Mouse (Mus musculus): ENCODE data around the gene Vti1a.

The Vti1a gene

DNA sequence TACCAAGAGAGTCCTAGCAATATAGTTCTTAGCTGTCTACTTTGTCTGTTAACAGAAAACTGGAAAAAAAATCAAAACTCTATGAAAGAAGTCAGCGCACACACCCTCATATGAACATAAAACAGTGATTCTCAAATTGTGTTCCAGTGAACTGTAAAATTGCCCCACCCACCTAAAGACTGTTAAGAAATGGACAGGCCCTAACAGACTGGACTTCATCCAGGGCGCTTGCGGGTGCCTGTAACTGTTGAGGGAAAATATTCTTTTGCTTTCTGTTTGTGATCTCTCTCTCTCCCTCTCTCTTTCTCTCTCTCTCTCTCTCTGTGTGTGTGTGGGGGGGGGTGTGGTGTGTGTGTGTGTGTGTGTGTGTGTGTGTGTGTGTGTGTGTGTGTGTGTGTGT, 216.6 kb downstream of the Vti1a start:
- no peak for DNase-seq

DNA sequence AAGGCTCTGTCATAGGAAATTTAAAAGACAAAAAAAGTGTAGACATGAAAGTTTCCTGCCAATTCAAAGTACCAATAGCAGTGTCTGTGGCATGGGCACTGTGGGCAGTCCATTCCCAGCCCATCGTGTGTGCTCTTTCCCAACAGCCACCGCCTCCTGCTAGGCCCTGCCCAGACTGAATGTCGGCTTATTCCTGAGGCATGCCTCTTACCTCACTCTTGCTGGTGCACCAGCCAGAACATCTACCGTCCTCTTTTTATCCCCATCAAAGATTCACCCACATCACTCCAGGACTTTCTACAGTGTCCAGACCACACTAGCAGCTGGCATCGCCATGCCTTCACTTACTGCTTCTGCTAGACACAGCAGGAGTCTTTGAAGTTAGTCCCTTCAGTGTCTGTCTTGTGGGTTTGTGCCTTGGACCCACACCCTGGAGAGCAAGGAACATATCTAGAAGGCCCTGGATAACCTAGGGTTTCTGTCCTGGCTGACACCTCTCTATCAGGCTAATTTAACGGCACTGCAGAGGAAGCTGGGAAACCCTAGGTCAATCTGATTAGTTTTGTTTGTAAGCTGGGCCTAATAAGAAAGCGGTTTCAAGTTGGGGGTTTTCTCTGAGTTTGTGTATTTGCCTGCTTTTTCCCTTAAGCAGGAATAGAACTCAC, 220.3 kb downstream of the Vti1a start:
- no peak for DNase-seq

DNA sequence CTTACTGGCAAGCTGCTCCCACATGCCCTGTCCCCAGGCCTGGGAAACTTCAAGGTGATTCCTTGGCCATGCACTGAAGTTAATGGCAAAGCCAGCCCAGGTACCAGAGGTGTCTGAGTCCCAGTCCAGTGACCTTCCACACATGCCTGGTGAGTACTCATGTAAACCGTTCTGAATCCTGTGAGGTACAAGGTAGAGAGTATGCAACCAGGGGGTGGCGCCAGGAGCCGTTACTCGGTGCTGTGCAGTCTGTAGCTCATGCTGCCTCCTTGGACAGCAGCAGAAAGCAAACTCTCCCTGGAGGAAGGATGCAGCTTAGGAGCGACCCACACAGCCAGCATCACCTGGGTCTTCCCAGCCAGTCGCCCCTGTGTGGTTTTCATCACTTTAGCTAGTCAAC, 221.6 kb downstream of the Vti1a start:
- peak in 1 of 2 experiments; percentile 40 for DNase-seq

DNA sequence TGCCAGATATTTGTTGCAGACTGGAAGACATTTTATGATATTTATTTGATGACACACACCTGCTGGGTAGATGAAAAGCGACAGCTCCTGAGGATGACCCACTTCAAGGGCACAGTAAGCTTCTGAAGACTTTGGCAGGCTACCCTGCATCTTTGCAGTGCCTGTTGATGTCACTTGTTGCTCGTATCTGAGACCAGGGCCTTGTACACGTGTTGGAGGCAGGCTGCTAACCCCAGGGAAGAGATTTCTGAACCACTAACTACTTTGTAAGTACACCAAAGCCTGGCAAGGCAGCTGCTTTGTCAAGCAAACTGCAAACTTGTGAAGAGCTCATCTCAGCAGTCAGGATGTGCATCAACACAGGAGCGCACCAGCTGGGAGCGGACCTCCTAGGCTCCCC, 225.5 kb downstream of the Vti1a start:
- DNase-seq, result no peak

DNA sequence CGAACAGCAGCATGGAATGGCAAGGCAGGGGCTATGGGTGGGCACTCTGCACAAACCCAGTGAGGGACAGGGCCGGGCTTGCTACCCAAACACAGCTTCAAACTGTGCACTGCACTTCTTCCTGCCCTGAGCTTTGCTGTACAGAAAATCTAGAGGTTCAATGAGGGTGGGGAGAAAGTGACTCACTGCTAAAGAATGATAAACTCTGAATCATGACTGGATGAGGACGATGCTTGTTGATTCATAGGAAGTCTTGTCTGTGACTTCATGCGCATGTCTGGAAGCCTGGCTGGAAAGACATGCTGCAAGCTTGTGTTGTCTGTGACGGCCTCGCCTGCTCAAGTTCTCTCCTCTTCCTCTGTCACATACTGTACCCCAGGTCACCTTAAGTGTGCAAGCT, 226.4 kb downstream of the Vti1a start:
- DNase-seq, result no peak

DNA sequence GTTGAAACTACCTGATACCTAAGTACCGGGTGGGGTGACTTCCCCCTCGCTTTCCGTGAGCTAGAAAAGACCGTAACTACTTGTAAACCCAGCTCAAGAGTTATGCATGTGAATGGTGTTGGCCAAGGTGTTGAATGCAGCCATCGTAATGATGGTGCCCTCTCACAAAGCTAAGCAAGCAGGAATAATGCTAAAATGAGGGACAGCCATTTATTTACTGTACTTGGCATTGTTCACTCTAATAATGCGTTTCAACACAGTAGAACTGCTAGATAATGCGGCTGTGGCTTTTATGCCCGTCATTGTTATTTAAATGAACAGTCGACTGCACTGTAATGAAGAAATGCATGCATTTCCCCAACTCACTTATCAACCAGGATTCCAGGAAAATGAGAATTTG, 227.1 kb downstream of the Vti1a start:
- no peak for DNase-seq

DNA sequence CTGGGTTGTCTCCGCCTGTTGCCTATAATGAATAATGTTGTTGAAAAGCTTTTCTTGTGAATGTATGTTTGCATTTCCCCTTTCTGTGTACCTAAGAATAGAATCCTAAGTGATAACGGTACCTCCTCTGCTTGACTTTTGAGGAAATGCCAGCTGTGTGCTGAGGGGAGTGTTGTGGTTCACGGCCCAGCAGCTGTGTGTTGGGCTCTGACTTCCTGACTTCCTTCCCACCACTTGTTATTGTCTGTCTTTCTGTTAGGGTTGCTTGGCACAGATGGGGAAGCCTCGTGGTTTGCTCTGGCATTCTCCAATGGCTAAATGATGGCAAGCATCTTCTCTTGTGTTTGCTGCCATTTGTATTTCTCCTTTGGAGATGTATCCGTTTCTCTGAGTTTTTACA, 228.4 kb downstream of the Vti1a start:
- peak in 1 of 2 experiments; percentile 27 for DNase-seq

DNA sequence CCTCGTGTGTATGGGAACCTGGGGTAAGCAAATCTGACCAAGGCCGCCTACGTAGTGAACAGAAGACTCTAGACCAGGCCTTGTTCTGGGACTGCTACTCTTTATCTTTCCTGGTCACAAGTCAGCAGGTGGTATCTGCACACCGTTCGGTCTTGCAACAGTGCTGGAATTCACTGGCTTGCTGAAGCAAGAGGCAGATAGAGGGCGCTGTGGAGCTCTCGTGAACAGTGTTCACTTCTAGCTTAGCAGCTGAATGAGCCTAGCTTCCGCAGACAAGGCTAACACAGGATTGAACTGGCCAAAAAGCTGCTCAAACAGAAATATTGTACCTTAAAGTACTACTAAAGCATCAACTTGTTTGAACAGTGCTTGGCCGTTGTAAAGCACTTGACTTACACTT, 229.4 kb downstream of the Vti1a start:
- peak; percentile 51 to 78 for DNase-seq

DNA sequence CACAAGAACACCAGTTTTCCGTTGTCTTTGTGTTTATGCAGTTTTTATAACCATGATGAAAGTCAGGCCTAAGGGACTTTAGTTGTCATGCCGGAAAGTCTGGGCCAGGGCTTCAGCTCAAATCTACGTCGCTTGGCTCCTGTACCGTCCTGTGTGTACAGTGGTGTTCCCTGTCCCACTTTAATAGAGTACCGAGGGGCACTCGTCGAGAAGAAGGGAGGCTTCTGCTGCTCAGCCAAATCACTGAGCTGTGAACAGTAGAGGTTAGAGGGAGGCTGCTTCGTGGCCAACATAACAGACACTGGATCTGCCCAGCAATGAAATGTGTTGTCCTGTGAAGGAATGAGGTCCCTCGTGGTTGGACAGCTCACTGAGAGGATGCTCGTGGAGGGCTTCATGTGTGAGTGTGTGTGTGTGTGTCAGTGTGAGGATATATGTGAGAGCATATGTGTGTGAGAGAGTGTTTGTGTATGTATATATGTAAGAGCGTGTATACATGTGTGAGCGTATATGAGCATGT, 230.0 kb downstream of the Vti1a start:
- DNase-seq, result no peak

DNA sequence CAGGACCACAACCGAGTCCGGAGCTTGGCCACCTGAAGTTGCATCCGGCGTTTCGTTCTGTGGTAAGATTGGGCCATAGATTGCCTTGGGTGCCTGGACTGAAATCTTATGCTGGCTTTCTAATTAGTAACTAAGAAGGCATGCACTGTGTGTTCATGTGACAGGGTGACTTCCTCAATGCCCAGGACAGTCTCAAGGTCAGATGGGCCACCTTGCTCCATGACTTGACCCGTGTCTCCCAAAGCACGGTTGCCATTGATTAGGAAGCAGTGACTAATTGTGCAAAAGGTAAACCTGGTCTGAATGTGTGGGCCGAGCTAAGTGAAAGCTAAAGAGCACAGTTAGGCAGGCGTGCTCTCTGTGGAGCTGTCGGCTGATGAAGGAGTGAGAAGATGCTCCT, 232.1 kb downstream of the Vti1a start:
- DNase-seq, result no peak

DNA sequence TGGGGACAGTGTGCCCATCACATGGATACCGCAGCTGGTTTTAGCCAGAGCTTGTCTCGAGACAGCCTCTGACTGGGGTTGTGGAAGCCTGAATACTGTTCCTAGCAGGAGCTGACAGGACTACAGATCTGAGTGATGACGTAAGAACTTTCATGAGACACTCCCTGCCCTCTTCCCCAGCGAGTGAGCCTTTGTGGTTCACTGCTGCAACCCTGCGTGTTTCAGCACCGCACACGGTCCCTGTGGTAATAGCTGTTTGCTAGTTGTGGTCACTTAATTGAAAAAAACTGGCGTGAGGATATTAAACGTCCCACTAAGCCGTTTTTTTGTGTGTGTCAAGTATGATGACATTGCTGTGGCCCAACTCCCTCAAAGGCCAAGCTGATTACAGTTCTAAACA, 232.6 kb downstream of the Vti1a start:
- DNase-seq, result no peak

DNA sequence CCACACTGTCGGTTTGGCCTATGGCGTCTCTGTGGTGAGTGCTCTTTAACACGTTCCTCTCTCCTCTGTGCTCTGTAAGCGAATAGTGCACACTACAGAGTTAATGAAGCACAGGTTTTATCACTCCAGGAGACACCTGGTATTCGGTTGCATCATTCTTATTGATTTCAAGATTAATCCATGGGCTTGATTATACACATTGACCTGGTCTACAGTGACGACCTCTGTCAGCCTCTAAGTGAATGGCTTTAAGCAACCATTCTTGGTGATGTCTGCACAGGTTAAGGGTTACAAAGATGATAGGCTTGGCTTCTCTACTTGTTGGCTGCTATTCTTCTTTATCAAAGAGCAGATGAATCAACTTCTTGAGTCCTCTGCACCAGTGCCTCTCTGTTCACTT, 234.1 kb downstream of the Vti1a start:
- DNase-seq, result no peak

DNA sequence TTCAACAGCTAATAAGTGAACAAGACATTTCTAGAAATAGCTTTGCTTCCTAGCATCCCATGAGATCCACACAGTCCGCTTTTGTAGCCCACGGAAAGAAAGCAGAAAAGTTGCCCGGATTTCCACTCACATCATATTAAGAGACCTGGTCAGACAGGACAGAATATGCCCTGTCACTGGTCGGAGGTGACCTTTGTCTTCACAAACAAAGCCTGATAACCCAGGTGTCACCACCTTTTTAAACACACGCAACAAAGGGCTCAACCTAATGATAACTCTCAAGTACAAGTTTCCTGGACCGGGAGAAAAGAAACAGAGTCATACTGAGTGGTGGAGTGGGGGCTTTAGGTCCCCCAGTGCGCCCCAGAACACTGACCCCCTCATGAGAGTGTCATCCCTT, 236.2 kb downstream of the Vti1a start:
- no peak for DNase-seq

DNA sequence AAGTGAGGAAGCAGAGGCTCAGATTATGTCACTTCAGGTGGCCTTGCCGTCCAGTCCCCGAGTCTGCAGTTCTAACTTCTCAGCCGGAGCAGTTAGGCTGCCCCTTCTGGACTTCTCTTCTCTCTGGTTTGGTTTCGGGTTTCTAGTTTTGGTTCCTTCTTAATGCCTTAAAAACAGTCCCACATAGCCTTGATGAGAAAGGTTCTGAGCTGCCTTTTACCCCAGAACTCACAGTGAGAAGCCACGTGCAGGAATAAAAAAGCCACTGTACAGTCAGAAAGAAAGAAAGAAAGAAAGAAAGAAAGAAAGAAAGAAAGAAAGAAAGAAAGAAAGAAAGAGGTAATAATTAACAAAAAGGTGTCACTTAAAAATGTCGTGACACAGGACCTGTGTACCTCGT, 236.8 kb downstream of the Vti1a start:
- no peak for DNase-seq

DNA sequence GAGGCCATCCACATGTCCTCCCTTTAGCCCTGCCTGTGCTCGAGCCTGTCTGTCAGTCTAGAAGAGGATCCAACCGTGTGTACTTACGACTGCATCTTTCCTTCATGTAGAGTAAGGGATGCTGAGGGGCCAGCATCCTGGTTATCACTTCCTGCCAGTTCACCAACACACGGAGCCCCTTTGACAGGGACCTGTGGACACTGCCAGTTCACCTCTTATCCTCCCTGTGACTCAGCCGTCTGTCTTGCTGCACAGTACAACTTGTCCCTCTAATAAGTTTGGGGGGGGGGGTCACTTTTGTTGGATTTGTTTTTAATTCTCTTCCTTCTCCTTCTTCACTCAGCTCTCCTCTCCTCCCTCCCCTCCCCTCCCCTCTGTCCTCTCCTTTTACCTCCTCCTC, 238.2 kb downstream of the Vti1a start:
- DNase-seq, result no peak

DNA sequence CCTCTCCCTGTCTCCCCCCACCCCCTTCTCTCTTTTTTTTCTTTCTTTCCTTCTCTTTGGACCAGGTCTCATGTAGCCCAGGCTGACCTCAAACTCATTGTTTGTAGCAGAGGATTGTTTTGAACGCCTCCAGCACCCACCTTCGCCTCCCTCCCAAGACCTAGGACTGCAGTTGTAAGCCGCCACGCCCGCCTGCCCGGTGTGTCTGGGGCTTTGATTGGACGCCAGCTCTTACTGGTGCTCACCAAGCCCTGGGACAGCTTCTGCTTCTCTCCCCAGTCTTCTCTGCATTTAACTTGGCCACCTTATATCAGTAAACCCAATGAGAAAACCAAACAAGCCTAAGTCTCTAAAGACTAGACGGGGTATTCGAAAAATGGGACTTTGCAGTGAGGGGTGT, 238.6 kb downstream of the Vti1a start:
- no peak for DNase-seq

DNA sequence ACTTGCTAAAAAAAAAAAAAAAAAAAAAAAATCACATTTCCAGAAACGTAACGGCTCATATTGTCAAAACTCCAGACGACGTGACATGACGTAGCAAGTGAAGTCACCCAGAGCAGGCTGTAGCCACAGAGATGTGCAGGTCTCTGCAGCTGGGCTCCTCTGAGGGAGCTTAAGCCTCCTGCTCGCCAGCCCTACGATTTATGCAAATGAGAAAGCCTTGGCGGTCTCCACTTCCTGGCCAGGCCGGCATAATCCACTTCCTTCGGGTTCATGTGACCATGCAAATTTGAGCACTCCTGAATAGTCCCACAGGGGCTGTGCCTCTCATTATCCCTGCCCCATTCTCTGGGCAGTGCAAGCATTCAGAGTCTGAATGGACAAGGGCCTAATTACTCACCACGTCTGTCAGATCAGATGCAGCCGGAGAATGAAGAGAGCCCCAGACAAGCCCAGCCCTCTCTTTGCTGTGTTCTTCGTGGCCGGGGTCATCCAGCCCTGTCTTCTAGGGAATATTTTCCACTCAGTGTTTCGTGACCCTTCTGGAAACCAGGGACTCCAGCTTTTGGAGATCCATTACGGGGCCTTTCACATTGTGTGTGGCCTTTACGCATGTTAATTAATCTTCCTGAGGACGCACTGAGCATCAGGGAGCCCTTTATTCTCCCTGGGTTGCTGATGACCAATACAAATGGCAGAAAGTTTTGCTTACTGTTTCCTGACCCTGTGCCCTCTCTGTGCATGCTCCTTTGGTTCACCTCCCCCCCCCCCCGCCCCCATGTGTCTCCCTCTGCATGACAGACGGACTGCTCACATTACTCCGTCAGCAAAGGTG, 240.3 kb downstream of the Vti1a start:
- peak; percentile 35 to 60 for DNase-seq

DNA sequence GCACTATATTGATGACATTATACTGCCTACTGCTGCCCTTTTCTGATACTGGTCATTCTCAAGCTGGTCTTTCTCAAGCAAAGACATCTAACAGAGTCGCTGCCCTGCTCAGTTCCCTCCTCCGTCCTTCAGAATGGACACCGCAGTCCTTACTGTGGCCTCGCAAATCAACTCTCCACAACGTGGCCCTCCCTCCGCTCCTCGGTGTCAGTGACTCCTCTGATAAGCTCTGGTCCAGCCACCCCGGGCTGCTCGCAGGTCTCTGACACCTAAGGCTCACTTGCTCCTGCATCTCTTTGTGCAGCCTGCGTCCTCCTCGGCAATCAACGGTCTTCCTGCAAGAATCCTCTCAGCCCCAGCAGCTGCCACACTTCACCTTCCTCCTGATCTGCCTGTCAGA, 243.2 kb downstream of the Vti1a start:
- no peak for DNase-seq

DNA sequence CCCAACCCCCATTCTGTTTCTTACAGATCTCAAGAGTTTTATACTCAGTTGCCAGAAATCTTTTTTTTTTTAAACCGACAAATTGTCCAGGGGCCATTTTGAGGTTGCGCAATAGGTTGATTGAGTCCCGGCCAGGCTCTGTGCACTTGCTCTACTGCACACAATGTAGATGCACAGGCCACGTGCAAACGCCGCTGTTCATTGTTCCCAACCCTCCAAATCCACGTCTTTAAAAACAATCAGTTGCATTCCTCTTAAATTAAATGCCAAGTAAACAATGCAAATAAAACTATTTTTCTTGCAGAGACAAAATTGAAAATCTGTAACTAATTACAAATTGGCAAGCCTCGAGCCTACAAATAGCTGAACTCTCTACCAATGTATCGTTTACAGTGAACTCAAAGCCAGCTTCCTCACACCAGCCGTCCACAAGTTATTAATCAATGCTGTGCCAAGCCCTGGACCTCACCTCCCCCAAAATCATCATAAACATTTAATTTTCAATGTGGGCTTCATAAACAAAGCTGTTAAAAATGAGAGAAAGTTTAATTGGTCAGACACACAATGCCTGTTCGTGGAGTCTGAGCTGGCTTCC, 244.1 kb downstream of the Vti1a start:
- no peak for DNase-seq

DNA sequence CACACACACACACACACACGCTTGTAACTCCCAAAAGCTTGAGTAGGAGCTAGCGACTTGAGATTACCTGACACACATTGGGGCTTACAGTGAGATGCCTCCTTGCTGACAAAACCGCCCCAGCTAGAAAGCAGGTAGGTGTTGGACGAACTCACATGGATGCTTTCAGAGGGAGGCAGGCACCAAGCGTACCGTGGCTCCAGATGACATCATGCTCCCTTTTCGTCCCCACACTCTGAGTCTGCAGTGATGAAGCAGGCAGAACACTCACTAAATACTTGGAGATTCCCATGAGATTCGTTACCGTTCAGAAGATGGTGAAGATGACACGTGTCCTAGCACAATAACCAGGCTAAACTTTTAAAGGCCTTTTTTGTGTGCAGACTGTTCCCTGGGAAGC, 245.4 kb downstream of the Vti1a start:
- DNase-seq, result no peak

DNA sequence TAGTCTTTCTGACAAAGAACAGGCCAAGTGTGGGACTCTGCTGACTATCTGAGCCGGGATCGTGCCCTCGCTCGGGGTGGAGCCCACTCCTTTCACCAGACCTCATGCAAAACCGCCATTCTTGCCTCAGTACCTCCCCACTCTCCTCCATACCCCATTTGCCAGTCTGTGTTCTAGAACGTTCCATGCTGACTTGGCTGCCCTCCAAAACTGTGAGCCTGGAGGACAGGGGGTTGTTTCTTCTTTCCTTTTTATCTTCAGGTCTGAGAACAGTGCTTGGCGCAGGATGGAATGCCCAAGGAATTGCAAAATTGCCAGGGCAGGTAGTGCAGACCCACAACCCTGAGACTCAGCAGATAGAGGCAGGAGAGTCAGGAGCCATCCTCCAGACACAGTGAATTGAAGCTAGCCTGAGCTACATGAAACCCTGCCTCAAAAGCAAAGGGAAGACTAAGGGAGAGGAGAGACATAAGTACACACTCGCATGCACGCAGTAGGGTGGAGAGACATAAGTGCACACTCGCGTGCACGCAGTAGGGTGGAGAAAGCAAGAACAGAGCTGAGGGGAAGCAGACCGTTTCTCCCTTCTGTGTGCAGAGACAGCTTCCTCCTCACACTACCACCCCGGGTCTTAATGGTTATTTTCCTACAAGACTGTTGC, 246.5 kb downstream of the Vti1a start:
- DNase-seq, result no peak

DNA sequence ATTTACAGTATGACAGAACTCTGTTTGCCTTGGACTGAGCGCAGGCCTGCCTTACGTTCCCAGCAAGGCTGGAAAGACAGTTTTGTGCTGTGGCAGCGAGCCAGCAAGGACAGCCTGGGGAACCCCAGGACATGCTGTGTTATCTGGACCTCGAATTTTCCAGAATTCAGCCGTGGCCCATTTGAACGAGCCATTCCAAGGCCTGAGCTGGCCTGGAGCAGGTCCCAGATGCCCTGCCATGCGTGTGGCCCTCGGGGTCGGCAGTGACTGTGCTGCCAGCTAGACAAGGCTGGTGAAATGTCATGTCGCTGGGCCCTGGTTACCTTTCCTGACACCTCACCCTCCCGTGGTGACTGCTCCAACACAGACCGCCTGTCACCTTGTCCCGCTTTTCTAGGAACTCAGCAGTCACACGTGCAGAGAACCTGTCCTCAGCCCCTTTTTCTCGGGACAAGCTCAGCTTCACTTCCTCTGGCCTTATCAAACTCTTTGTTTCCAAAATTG, 247.1 kb downstream of the Vti1a start:
- DNase-seq, result no peak

All from spleen, adult 18-20 months (tissue).